Mouse (Mus musculus) liver, adult (tissue): ENCODE results near the gene Gskip.

Experiments used
- GATA4 ChIP-seq: IDR thresholded peaks from 2 replicates; pipeline ENCODE4 v1.6.1; 2014; ENCODE audit warnings: mild to moderate bottlenecking, low read length; ENCODE audit not compliant: insufficient replicate concordance

Gskip gene

GRCm38 (mm10) chr12:105683933-105684901 lies at the start of gene Gskip:
Gene Gskip (plus strand): TSS chr12:105684829.
- TF ChIP-seq GATA4: no peak

GRCm38 (mm10) chr12:105636551-105636950 lies 48.1 kb upstream of the Gskip start:
- no peak for TF ChIP-seq GATA4

DNA sequence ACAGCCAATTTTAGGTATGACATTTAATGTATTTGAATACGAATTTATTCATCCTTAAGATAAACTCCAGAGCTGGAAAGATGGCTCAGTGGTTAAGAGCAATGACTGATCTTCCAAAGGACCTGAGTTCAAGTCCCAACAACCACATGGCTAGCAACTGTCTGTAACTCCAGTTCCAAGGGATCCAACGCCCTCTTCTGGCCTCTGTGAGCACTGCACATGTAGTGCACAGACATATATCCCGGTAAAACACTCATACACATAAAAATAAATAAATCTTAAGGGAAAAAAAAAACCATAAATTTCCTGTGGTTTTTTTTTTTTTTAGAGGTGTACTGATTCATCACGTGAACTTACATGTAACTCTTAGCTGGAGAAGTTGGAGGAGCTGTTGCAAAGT lies 47.1 kb upstream of the Gskip start:
- no peak for TF ChIP-seq GATA4

DNA sequence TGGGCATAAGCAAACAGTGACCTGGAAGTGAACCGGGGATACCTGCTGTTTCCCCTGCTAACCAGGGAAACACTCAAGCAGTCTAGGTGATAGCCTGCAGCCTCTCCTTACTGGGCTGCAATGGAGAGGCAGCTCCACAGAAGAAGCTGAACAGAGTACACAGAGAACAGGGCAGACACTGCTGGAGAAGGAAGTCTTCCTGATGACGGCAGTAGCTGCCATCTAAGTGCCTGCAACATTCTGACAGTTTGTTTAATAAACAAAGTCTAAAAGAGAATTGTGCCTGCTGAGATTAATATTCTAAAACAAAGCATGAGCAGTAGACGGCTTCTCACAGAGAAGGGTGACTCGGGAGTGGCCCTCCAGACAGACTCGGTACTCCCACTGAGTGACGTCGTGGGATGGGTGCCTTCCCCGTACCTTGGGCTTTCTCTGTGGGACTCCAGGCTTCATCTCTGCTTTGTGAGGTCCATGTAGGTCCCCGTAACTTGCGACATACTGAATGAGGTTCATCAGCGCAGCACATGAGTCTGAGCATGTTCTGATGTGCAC lies 41.8 kb upstream of the Gskip start:
- no peak for TF ChIP-seq GATA4

DNA sequence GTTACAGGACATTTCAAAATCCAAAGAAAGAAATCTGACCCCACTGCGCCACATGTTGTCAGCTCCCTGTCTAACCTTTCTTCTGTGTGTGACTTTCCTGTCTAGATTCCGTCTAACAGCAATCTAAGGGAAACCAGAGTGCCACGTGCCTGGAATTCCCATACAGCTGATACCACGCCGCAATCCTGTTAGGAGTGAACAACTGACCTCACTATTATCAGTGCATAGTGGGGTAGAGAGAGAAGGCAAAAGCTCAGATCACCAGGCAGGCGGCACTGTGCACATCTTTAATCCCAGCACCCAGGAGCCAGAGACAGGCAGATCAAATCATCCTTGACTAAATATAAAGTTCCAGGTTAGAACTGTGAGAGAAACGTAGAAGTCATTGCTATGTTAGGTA lies 28.8 kb upstream of the Gskip start:
- no peak for TF ChIP-seq GATA4

GRCm38 (mm10) chr12:105676274-105676673 lies 8.4 kb upstream of the Gskip start:
- TF ChIP-seq GATA4: no peak

DNA sequence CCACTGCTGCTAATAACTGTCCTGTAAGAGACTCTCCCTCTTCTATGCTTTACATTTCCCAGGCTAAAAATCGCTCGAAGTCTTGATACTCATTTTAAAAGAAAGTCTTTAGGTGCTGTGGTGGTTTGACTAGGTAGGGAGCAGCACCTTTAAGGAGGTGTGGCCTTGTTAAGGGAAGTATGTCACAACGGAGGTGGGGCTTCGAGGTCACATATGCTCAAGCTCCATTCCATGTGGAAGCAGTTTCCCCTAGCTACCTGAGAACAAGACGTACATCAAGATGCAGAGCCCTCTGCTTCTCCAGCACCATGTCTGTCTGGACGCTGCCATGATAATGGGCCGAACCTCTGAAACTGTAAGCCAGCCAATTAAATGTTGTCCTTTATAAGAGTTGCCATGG lies 6.4 kb upstream of the Gskip start:
- TF ChIP-seq GATA4: no peak

GRCm38 (mm10) chr12:105678762-105679161 lies 5.9 kb upstream of the Gskip start:
- TF ChIP-seq GATA4: no peak

DNA sequence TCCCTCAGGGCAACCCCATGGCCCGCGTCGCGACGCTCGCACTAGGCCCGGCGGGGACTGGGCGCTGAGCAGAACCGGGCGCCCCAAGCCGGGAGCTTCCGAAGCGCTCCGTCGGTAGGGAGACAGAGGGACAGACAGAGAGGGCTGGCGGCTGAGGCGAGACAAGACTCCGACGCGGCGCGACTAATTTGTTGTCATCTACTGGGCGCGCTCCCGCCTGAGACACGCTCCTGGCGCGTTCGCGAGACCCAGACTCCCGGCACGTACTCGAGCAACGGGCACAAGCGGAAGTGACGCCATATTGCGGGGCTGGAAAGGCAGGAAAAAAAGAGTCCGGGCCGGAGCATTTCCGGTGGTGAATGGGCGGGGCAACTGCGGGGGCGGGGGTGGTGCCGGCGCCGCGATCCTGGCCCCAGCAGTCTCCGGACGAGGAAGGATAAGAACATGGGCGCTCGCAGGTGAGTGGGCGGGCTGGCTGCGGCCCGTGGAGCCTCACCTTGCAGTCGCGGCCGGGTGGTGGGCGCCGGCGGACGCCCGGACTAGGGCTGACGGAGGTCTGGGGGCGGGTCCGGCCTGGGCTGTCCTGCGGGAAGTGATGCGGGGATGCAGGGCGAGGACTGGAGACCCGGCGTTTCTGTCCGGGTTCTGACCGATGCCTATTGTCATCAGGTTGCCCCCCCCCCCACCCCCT lies 517 bp downstream of the Gskip start, which contains the start of gene Atg2b:
Gene Atg2b (minus strand): TSS at position 211 of the 691 bp plus-strand sequence.
- TF ChIP-seq GATA4: no peak

DNA sequence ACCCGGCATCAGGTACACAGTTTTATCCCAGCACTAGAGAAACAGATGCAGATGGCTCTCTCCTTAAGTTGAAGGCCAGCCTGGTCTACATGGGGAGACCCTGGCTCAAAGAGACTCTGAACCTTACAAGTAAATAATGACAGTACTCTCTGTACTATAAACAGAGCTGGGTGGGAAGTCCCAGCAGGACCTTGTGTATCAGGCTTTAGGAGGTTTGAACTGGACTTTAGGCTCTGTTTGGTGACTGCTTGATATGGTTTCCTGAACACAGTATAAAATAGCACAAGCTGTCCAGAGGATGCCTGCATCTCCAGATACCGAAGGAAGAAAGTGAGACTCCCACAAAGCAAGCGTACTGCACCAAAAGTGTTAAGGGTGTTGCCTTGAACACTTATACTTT lies 2.2 kb downstream of the Gskip start:
- TF ChIP-seq GATA4: no peak

DNA sequence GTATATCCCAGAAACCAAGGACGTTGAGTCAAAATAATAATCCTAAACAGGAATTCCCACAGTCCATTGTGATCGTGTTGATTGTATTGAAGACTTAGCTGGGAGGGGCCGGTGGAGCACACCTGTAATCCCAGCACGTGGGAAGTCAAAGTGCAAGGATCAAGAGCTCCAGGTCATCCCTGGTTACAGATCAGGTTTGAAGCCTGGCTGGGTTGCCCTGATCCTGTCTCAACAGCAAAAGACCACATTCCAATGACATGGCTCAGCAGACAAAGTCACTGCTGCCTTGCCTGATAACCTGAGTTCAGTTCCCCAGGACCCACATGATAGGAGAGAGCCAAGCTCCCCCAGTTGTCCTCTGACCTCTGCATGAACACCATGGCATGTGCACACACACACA lies 2.8 kb downstream of the Gskip start:
- TF ChIP-seq GATA4: no peak

- TF ChIP-seq GATA4: no peak
These were observed 3.9 kb downstream of the Gskip start for GRCm38 (mm10) chr12:105688546-105688945.

- TF ChIP-seq GATA4: no peak
These were observed 4.8 kb downstream of the Gskip start for GRCm38 (mm10) chr12:105689435-105689834.

- no peak for TF ChIP-seq GATA4
These were observed 9.4 kb downstream of the Gskip start for GRCm38 (mm10) chr12:105694021-105694420.

- no peak for TF ChIP-seq GATA4
These were observed 11.2 kb downstream of the Gskip start for GRCm38 (mm10) chr12:105695848-105696247.
